Mouse (Mus musculus): Measurements from ENCODE around the gene Pxn. TPM values are rescaled to one million over a fixed set of nuclear protein-coding genes. Genes with fewer than 3 reads are reported as not detected.

Gene Pxn
- total RNA-seq, 4 experiments from 2014 or later, result 18.3 to 27.8 (median 22.9) TPM

DNA sequence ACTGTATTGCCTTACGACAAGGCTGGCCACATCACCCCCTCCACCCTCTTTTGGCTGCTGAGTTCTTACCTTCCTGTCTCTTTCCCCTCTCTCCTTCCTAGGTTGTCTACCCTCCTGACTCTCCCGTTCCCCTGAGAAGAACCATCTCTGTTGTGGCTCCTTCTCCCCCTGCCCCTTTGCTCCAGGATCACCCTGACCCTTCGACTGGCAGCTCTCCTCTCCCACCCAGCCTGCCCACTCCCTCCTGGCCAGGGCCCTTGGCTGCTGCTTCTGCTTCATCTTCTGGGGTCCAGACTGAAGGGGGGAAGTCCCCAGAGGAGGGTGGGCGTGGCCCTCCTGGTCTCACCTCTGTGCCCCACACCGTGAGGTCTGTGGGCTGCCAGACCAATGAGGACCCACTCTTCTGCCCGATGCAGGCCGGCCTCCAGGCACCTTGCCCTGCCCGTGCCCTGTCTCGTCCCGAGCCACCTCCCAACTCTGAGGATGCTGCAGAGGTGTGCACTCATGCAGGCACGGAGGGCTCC is 44.1 kb downstream of the Pxn start:
- no peak for DNase-seq (ENCODE audit: low spot score in 2 of 2)

GRCm38 (mm10) chr5:115551386-115551785 is 44.9 kb downstream of the Pxn start:
- DNase-seq (ENCODE audit: low spot score in 2 of 2), result no peak

- no peak for DNase-seq (ENCODE audit: low spot score in 2 of 2)
These were observed 45.3 kb downstream of the Pxn start for GRCm38 (mm10) chr5:115551799-115552198.

- no peak for DNase-seq (ENCODE audit: low spot score in 2 of 2)
These were observed 47.4 kb downstream of the Pxn start for GRCm38 (mm10) chr5:115553801-115554420.

GRCm38 (mm10) chr5:115554536-115555291 is 48.2 kb downstream of the Pxn start:
- DNase-seq (ENCODE audit: low spot score in 2 of 2), result no peak

GRCm38 (mm10) chr5:115556217-115556616 is 49.7 kb downstream of the Pxn start:
- peak in 1 of 2 experiments; percentile 41 for DNase-seq (ENCODE audit: low spot score in 2 of 2)

GRCm38 (mm10) chr5:115558182-115558794 is 51.8 kb downstream of the Pxn start:
- DNase-seq (ENCODE audit: low spot score in 2 of 2), result no peak

- DNase-seq (ENCODE audit: low spot score in 2 of 2), result peak; percentile 98 to 100
These were observed 53.0 kb downstream of the Pxn start, which contains the start of gene Rplp0 for GRCm38 (mm10) chr5:115559237-115560101. Gene Rplp0 (plus strand): TSS chr5:115559467.

DNA sequence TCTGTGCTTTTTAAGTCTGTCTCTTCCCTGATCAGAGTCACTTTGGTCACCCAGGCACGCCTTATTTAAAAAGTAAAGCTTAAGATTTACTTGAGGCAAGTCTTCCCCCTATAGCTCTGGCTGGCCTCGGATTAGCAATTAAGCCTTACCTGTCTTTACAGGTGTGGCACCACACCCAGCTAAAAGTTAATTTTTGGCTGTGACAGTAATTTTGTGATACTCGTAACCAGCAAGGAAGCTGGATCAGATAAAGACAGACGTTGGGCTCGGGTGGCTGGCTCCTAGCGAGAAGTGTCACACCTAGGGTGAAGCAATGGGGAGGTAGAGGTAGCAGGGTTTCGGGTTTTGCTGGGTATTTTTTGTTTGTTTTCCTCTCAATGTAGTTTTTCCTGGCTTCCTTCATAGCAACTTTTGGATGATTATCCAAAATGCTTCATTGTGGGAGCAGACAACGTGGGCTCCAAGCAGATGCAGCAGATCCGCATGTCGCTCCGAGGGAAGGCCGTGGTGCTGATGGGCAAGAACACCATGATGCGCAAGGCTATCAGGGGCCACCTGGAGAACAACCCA is 53.9 kb downstream of the Pxn start:
- DNase-seq (ENCODE audit: low spot score in 2 of 2), result no peak

- no peak for DNase-seq (ENCODE audit: low spot score in 2 of 2)
These were observed 57.5 kb downstream of the Pxn start for GRCm38 (mm10) chr5:115563771-115564585.

DNA sequence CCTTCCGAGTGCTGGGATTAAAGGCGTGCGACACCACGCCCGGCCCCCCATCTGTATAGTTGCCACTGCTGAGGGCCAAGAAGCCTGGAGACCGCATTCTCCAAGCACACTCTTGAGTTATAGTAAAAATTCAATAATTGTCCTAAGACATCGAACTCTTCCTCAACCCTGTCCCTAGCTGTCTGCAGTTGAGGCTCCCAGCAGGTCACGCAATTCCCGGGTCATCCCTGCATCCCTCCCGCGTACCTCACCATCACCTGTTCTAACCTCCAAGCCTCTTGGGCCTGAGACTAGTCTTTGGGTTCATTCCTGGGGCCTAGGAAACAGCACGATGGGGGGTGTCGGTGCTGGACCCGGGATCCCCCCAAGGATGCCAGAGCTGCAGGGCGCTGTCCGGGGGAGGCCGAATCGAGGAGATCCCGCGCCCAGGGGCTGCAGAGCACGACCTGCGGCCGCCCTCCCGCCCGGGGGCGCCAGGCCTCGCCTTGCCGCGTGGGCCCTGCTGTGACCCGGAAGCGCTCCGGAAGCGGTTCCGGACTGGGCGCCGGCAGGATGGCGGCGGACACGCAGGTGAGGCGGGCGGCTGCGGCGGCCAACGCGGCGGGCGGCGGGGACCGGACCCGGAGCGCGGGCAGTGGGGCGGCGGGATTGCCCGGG is 58.4 kb downstream of the Pxn start, which contains the start of gene Gcn1l1:
Gene Gcn1l1, plus strand, starts transcription at position 518 of the 657 bp plus-strand sequence.
- peak; percentile 57 to 62 for DNase-seq (ENCODE audit: low spot score in 2 of 2)

GRCm38 (mm10) chr5:115565403-115565802 is 58.9 kb downstream of the Pxn start:
- no peak for DNase-seq (ENCODE audit: low spot score in 2 of 2)

- no peak for DNase-seq (ENCODE audit: low spot score in 2 of 2)
These were observed 62.2 kb downstream of the Pxn start for GRCm38 (mm10) chr5:115568681-115569080.

- no peak for DNase-seq (ENCODE audit: low spot score in 2 of 2)
These were observed 62.8 kb downstream of the Pxn start for GRCm38 (mm10) chr5:115569308-115569707.

GRCm38 (mm10) chr5:115569721-115570120 is 63.2 kb downstream of the Pxn start:
- no peak for DNase-seq (ENCODE audit: low spot score in 2 of 2)

- peak in 1 of 2 experiments; percentile 86 for DNase-seq (ENCODE audit: low spot score in 2 of 2)
These were observed 64.6 kb downstream of the Pxn start for GRCm38 (mm10) chr5:115571086-115571485.

DNA sequence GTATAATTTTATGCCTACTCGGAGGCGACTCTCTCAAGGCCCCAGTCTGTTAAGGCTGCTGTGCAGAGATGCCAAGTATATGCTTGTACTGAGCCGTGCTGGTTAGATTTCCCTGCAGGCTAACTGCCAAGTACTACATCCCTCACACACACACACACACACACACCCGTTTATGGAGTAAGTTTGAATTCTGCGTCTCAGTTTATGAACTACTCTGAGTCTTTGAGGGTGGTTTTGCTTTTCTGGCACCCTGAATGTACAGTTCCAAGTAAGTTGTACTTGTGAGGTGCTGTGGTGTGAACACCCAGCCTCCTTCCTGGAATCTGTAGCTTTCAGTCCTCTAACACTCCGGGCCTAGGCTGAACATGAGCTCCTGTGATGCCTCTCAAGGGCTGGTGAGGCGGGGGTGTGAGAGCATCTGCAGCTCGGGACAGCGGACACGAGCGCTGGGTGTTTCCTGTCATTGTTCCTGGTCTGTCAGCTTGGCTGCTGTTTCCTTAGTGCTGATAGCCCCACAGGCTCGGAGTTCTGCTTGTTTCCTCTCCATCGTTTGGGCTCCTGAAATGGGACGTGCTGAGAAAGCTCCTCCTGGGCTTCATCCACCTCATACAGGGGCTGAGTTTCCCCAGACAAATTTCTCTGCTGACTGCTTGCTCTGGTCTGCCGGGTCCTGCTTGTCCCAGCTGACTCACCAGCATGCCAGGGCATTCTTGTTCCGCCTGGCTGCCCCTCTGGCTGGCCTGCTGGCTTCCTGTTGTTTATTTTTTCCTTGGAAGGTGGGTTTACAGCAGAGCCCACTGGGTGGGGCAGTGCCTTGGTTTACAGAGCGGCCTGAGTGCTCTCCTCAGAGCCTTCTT is 66.4 kb downstream of the Pxn start:
- DNase-seq (ENCODE audit: low spot score in 2 of 2), result no peak

GRCm38 (mm10) chr5:115574992-115575391 is 68.5 kb downstream of the Pxn start:
- DNase-seq (ENCODE audit: low spot score in 2 of 2), result no peak

Measured in left cerebral cortex, adult 8-10 months (tissue).